Mouse (Mus musculus) heart, adult 18-20 months (tissue): ENCODE measurements around the gene Sept7. TPM values are rescaled to one million over a fixed set of nuclear protein-coding genes. Genes with fewer than 3 reads are reported as not detected.
A peak's percentile ranks its signal among the peaks of the same experiment; 100 is the strongest.
"Not testable (repeated sequence)": the region's sequence is repeated elsewhere in the genome, so short reads cannot be mapped to it uniquely, and the experiment has no call there.

Source experiments
- DNase-seq, 2 experiments: peaks; one replicate each; pipeline ENCODE4 v3.0.0; 2021 to 2022; ENCODE audit warnings: mixed read lengths in 1 of 2
- long read RNA-seq, 2 experiments: library from polyadenylated mRNA; stranded (forward); transcript quantifications; one replicate each; pipeline ENCODE4 v2.0.0; 2021
- total RNA-seq, 2 experiments: library from RNA; stranded (reverse); gene quantifications; 2 replicates each; pipeline ENCODE4 v1.2.3; 2021

Sept7 gene
- total RNA-seq, result 100 to 1,000 TPM; 114 to 115 TPM
- long read RNA-seq, experiment 1, partial matches to known transcripts, result 6 of 123 reads
- long read RNA-seq, experiment 1, other reads (novel, unspliced or antisense), result 117 of 123 reads
- long read RNA-seq, experiment 2, partial matches to known transcripts, result 6 of 68 reads
- long read RNA-seq, experiment 2, other reads (novel, unspliced or antisense), result 62 of 68 reads

GRCm38 (mm10) chr9:25252283-25252726 lies at the start of gene Sept7:
Gene Sept7 (plus strand): TSS chr9:25252439.
- peak; percentile 98 to 99 for DNase-seq

GRCm38 (mm10) chr9:25208087-25208803 lies 44.0 kb upstream of the Sept7 start:
- peak in 1 of 2 experiments; percentile 18 for DNase-seq

GRCm38 (mm10) chr9:25212309-25213163 lies 39.7 kb upstream of the Sept7 start:
- peak; percentile 47 to 56 for DNase-seq

- DNase-seq, result no peak
These were observed 39.1 kb upstream of the Sept7 start for GRCm38 (mm10) chr9:25213164-25213557.

- no peak for DNase-seq
These were observed 36.8 kb upstream of the Sept7 start for GRCm38 (mm10) chr9:25215411-25215810.

GRCm38 (mm10) chr9:25216210-25216609 lies 36.0 kb upstream of the Sept7 start:
- no peak for DNase-seq

- DNase-seq, result peak in 1 of 2 experiments; percentile 27
These were observed 33.3 kb upstream of the Sept7 start for GRCm38 (mm10) chr9:25218954-25219353.

- no peak for DNase-seq
These were observed 32.4 kb upstream of the Sept7 start for GRCm38 (mm10) chr9:25219882-25220281.

- DNase-seq, result no peak
These were observed 27.3 kb upstream of the Sept7 start for GRCm38 (mm10) chr9:25224959-25225358.

- DNase-seq, result no peak
These were observed 22.5 kb upstream of the Sept7 start for GRCm38 (mm10) chr9:25229740-25230139.

GRCm38 (mm10) chr9:25230213-25231039 lies 21.8 kb upstream of the Sept7 start:
- DNase-seq, result no peak

GRCm38 (mm10) chr9:25241065-25241464 lies 11.2 kb upstream of the Sept7 start:
- DNase-seq, result no peak

- DNase-seq, result not testable (repeated sequence)
These were observed 10.5 kb upstream of the Sept7 start for GRCm38 (mm10) chr9:25241783-25242182.

- no peak for DNase-seq
These were observed 10.0 kb upstream of the Sept7 start for GRCm38 (mm10) chr9:25242266-25242665.

- DNase-seq, result no peak
These were observed 8.1 kb upstream of the Sept7 start for GRCm38 (mm10) chr9:25243926-25244657.

- DNase-seq, result no peak
These were observed 7.1 kb upstream of the Sept7 start for GRCm38 (mm10) chr9:25245125-25245524.

GRCm38 (mm10) chr9:25246508-25246907 lies 5.7 kb upstream of the Sept7 start:
- DNase-seq, result no peak

- DNase-seq, result no peak
These were observed 1.1 kb upstream of the Sept7 start for GRCm38 (mm10) chr9:25251174-25251573.

GRCm38 (mm10) chr9:25251611-25252282 lies 492 bp upstream of the Sept7 start:
- DNase-seq, result peak in 1 of 2 experiments; percentile 92

GRCm38 (mm10) chr9:25252759-25253477 lies 679 bp downstream of the Sept7 start:
- DNase-seq, result peak; percentile 68 to 85
